Mouse (Mus musculus): ENCODE measurements at regions not wholly inside any gene's neighbourhood (a gene's known extent, or its start where the extent isn't known, plus 50 kb on each side); places are given as distances from the start of the nearest gene placed in this dataset.

- WGBS: 36% methylated on average over 3 of the region's 3 CpGs
- Histone ChIP-seq H3K4me3 (replicated peaks; ENCODE audit: low read length) (no peak overlapping the region), H3K9ac (ENCODE audit: low read depth, low read length, severe bottlenecking) (no peak overlapping the region), H3K27me3 (ENCODE audit: control insufficient read depth, insufficient read depth, low read length) (no peaks in the 10 kb centered on the region), H3K4me1 (ENCODE audit: control insufficient read depth, insufficient read depth, low read length) (no peaks in the 10 kb centered on the region), H3K36me3 (ENCODE audit: control insufficient read depth, insufficient read depth, low read length) (no peaks in the 10 kb centered on the region), H3K27ac (replicated peaks; ENCODE audit: low read depth, low read length) (no peak overlapping the region), H3K4me2 (replicated peaks; ENCODE audit: low read depth, low read length, severe bottlenecking) (no peak overlapping the region), H3K9me3 (ENCODE audit: control insufficient read depth, low read length) (no peaks in the 10 kb centered on the region)
- ATAC-seq (ENCODE audit: low FRiP score, low read depth) (no peak), DNase-seq (ENCODE audit: low spot score) (no peak)
- no peak for TF ChIP-seq POLR2A (IDR thresholded peaks at IDR 0.05; ENCODE audit: borderline replicate concordance, extremely low read depth, insufficient read depth, insufficient read length)
Measured at GRCm38 (mm10) chr5:149917374-149917773, 101.1 kb upstream of the Rxfp2 start.

GRCm38 (mm10) chr5:149919097-149919496, 99.4 kb upstream of the Rxfp2 start:
- H3K27me3 ChIP-seq (ENCODE audit: control insufficient read depth, insufficient read depth, low read length): no peaks in the 10 kb centered on the region
- no peak overlapping the region for H3K4me2 ChIP-seq (replicated peaks; ENCODE audit: low read depth, low read length, severe bottlenecking)
- WGBS: 47% methylated on average over 4 of the region's 4 CpGs
- no peaks in the 10 kb centered on the region for H3K36me3 ChIP-seq (ENCODE audit: control insufficient read depth, insufficient read depth, low read length)
- TF ChIP-seq POLR2A (IDR thresholded peaks at IDR 0.05; ENCODE audit: borderline replicate concordance, extremely low read depth, insufficient read depth, insufficient read length): no peak
- H3K27ac ChIP-seq (replicated peaks; ENCODE audit: low read depth, low read length): no peak overlapping the region
- DNase-seq (ENCODE audit: low spot score) (no peak), ATAC-seq (ENCODE audit: low FRiP score, low read depth) (no peak)
- H3K9ac ChIP-seq (ENCODE audit: low read depth, low read length, severe bottlenecking): no peak overlapping the region
- H3K9me3 ChIP-seq (ENCODE audit: control insufficient read depth, low read length): no peaks in the 10 kb centered on the region
- H3K4me1 ChIP-seq (ENCODE audit: control insufficient read depth, insufficient read depth, low read length): no peaks in the 10 kb centered on the region
- H3K4me3 ChIP-seq (replicated peaks; ENCODE audit: low read length): no peak overlapping the region

GRCm38 (mm10) chr5:149920326-149920725, 98.1 kb upstream of the Rxfp2 start:
- no peak overlapping the region for H3K4me2 ChIP-seq (replicated peaks; ENCODE audit: low read depth, low read length, severe bottlenecking)
- no peak overlapping the region for H3K27ac ChIP-seq (replicated peaks; ENCODE audit: low read depth, low read length)
- H3K4me1 ChIP-seq (ENCODE audit: control insufficient read depth, insufficient read depth, low read length): no peaks in the 10 kb centered on the region
- H3K4me3 ChIP-seq (replicated peaks; ENCODE audit: low read length): no peak overlapping the region
- TF ChIP-seq POLR2A (IDR thresholded peaks at IDR 0.05; ENCODE audit: borderline replicate concordance, extremely low read depth, insufficient read depth, insufficient read length): no peak
- no peaks in the 10 kb centered on the region for H3K36me3 ChIP-seq (ENCODE audit: control insufficient read depth, insufficient read depth, low read length)
- H3K27me3 ChIP-seq (ENCODE audit: control insufficient read depth, insufficient read depth, low read length): no peaks in the 10 kb centered on the region
- no peaks in the 10 kb centered on the region for H3K9me3 ChIP-seq (ENCODE audit: control insufficient read depth, low read length)
- H3K9ac ChIP-seq (ENCODE audit: low read depth, low read length, severe bottlenecking): no peak overlapping the region
- ATAC-seq (ENCODE audit: low FRiP score, low read depth): no peak
- DNase-seq (ENCODE audit: low spot score): no peak
- 87% methylated on average over 4 of the region's 4 CpGs for WGBS

DNA sequence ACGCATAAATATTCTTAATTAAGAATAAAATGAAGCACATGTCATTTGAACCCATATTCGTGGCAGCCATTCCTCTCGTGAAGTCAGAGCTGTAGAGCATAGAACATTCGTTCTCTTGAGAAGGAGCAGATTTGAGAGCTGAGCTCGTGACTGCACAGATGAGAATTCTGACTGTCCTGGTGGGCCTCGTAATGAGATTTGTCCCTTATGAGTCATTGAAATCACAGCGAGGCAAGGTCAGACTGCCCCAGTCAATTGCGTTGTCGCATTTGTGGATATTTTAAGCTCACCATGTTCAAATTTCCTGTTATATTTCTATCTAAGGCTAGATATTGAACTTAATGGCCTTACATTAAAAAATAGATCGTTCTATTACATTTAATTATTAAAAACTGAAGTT, 94.0 kb upstream of the Rxfp2 start:
- no peaks in the 10 kb centered on the region for H3K9me3 ChIP-seq (ENCODE audit: control insufficient read depth, low read length)
- H3K4me3 ChIP-seq (replicated peaks; ENCODE audit: low read length): no peak overlapping the region
- no peak overlapping the region for H3K4me2 ChIP-seq (replicated peaks; ENCODE audit: low read depth, low read length, severe bottlenecking)
- TF ChIP-seq POLR2A (IDR thresholded peaks at IDR 0.05; ENCODE audit: borderline replicate concordance, extremely low read depth, insufficient read depth, insufficient read length): no peak
- no peak overlapping the region for H3K27ac ChIP-seq (replicated peaks; ENCODE audit: low read depth, low read length)
- no peak for ATAC-seq (ENCODE audit: low FRiP score, low read depth)
- no peak overlapping the region for H3K9ac ChIP-seq (ENCODE audit: low read depth, low read length, severe bottlenecking)
- H3K27me3 ChIP-seq (ENCODE audit: control insufficient read depth, insufficient read depth, low read length): no peaks in the 10 kb centered on the region
- WGBS: 91% methylated on average over 10 of the region's 10 CpGs
- H3K4me1 ChIP-seq (ENCODE audit: control insufficient read depth, insufficient read depth, low read length): no peaks in the 10 kb centered on the region
- H3K36me3 ChIP-seq (ENCODE audit: control insufficient read depth, insufficient read depth, low read length): no peaks in the 10 kb centered on the region
- DNase-seq (ENCODE audit: low spot score): no peak

- no peak for TF ChIP-seq POLR2A (IDR thresholded peaks at IDR 0.05; ENCODE audit: borderline replicate concordance, extremely low read depth, insufficient read depth, insufficient read length)
- no peaks in the 10 kb centered on the region for H3K9me3 ChIP-seq (ENCODE audit: control insufficient read depth, low read length)
- no peak overlapping the region for H3K4me2 ChIP-seq (replicated peaks; ENCODE audit: low read depth, low read length, severe bottlenecking)
- ATAC-seq (ENCODE audit: low FRiP score, low read depth) (no peak), DNase-seq (ENCODE audit: low spot score) (no peak)
- WGBS: 75% methylated on average over 2 of the region's 2 CpGs
- H3K9ac ChIP-seq (ENCODE audit: low read depth, low read length, severe bottlenecking): no peak overlapping the region
- no peak overlapping the region for H3K4me3 ChIP-seq (replicated peaks; ENCODE audit: low read length)
- no peaks in the 10 kb centered on the region for H3K36me3 ChIP-seq (ENCODE audit: control insufficient read depth, insufficient read depth, low read length)
- H3K27ac ChIP-seq (replicated peaks; ENCODE audit: low read depth, low read length): no peak overlapping the region
- H3K27me3 ChIP-seq (ENCODE audit: control insufficient read depth, insufficient read depth, low read length): no peaks in the 10 kb centered on the region
- H3K4me1 ChIP-seq (ENCODE audit: control insufficient read depth, insufficient read depth, low read length): no peaks in the 10 kb centered on the region
Measured at GRCm38 (mm10) chr5:149926786-149927185, 91.7 kb upstream of the Rxfp2 start.

DNA sequence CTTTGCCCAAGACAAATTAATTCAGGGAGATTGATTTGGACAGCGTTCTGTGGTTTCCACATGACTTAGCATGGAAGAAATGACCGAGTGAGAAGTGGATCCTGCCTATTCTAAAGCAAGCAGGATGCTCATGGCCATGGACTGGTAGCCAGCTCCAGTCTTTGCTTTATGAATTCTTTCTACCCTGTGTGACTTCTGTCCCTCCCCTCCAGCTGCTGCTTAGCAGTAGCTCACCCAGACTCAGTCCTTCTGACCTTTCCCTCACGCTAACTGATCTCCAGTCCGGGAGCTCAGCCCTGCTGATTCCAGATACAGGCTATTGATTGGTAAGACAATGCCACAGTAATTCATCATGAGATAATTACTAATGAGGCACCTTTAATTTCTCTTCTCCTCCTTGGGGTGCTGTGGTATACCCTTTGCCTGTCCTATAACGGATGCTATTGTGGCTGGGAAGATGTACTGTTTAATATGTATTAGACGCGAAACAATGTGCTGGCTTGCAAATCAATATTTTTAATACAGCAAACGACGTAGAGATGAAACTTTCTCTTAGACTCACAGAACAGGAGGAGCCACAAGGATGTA, 86.8 kb upstream of the Rxfp2 start:
- Histone ChIP-seq H3K36me3 (ENCODE audit: control insufficient read depth, insufficient read depth, low read length) (no peaks in the 10 kb centered on the region), H3K9ac (ENCODE audit: low read depth, low read length, severe bottlenecking) (no peak overlapping the region), H3K4me2 (replicated peaks; ENCODE audit: low read depth, low read length, severe bottlenecking) (no peak overlapping the region), H3K4me3 (replicated peaks; ENCODE audit: low read length) (no peak overlapping the region), H3K9me3 (ENCODE audit: control insufficient read depth, low read length) (no peaks in the 10 kb centered on the region), H3K4me1 (ENCODE audit: control insufficient read depth, insufficient read depth, low read length) (no peaks in the 10 kb centered on the region), H3K27me3 (ENCODE audit: control insufficient read depth, insufficient read depth, low read length) (no peaks in the 10 kb centered on the region), H3K27ac (replicated peaks; ENCODE audit: low read depth, low read length) (no peak overlapping the region)
- ATAC-seq (ENCODE audit: low FRiP score, low read depth) (no peak), DNase-seq (ENCODE audit: low spot score) (no peak)
- WGBS: 79% methylated on average over 9 of the region's 9 CpGs
- TF ChIP-seq POLR2A (IDR thresholded peaks at IDR 0.05; ENCODE audit: borderline replicate concordance, extremely low read depth, insufficient read depth, insufficient read length): no peak

Measured in limb, embryonic 14.5 days (tissue).